Mouse (Mus musculus) embryo, embryonic 10.5 days (tissue): ENCODE data around the gene Rbm6.

ENCODE experiments used
- DNase-seq: peaks from one replicate; pipeline ENCODE4 v3.0.0-alpha.2; 2015; ENCODE audit warnings: low spot score

The Rbm6 gene

DNA sequence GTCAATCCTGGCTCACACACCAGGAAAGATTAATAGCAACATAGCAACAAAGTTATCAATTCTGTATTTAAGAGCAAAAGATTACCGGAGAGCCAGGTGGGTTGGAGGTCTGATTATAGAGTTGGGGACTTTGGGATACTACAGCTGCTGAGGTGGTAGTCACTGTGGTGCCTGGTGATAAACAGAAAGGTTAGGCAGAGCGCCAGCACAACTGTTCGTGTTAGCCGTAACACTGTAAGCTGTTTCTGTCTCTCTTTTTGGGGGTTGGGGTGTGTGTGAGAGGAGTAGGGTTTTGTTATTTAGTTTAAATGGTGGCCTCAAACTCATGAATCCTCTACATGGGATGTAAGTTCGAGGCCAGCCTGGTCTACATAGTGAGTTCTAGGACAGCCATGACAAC is 122.7 kb downstream of the Rbm6 start:
- DNase-seq = no peak

DNA sequence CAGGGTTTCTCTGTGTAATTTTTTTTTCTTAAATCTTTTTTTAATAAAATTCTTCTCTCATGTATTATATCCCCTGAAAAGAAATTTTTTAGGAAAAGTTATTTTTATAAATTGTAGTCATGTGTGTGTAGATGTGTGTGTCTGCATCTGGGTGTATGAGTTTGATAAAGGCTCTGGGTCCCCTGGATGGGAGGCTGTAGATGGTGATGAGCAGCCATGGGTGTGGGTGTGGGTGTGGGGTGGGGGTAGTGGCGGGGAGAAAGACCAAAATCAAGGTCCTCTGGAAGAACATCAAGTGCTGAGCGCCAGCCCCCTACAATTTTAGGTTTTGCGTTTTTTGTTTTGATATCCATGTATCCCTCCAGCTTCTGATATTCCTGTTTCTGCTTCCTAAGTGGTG is 125.0 kb downstream of the Rbm6 start:
- no peak for DNase-seq

- DNase-seq = no peak
These were observed 125.7 kb downstream of the Rbm6 start for GRCm38 (mm10) chr9:107747310-107747709.

DNA sequence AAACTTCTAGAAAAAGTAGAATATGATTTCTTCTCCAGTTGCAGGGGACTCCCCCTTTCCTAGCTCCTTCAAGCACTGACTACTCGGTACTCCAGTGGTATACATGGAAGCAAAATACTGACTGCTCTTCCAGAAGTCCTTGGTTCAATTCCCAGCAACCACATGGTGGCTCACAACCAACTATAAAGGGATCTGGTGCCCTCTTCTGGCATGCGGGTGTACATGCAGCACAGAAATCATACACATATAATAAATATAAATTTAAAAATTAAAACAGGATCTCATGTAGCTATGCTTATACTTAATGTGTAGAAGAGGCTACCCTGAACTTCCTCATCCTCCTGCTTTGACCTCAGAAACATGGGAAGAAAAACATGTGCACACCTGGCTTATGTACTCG is 126.4 kb downstream of the Rbm6 start:
- no peak for DNase-seq

DNA sequence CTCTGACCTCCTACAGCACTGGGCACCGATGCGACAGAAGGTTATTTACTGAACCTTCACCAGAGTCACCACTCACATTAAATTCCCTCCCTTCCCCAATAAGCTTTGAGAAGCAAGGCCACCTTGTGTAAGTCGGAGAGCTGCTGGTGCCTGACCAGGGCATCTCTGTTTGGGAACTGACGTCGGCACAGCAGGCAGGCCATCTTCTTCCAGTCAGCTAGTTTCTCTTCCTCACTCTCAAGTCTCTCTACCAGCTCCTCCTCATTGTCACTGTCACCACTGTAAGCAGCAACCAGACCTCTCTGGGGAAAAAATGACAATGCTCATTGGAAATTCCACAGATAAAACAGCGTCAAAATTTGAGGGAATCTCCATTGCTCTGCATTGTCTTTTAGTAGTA is 129.0 kb downstream of the Rbm6 start:
- DNase-seq = no peak

DNA sequence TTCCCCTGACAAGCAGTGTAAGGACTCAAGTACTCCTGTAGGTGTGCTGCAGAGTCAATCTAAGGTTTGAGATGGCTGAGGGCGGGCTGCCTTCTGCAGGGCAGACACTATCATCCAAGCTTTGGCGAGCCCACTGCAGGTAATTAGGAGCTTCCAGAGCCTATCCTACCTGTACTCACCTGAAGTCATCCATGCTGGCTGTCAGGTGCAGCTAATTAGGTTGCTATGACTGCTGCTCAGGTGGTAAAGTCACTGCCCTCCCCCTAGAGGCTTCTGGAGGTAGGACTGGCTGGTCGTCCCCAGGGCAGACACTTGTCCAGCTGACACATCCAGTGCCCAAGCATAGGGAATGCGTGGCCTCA is 134.2 kb downstream of the Rbm6 start:
- DNase-seq = peak; percentile 58

DNA sequence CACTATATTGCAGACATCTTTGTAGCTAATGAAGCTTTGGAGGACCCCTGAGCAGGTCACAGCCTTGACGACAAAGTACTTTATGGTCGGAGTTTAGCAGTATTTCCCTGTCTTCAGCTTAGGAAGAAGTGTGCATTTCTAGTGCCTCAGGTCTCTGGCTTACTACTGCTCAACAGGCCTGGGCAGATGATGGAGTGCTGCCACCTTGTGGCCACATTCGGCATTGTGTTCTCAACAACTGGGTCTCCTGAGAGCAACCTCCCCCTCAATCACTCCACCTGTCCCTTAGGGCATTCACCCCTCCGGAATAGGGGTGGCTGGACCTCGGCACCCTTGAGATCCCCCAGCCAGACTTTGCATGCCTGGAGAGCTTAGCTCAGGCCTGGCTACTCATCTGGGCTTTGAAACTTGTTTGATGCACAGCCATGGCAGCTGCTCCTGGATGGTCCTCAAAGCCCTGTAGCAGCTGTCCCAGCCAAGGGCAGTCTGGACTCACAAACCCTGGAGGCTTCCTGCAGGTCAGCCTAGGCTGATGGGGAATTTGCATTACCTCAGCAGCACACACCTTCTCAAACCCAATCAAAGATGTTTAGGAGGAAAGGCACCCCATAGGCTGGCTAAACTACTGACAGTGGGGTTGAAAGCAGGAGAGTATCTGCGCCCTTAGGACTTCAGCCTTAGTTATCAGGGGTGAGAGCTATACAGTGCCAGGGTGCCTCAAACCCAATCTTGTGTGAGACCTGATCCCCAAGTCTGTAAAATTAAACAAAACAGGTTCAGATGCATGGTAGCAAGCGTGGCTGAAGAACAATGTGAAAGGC is 134.8 kb downstream of the Rbm6 start:
- DNase-seq = peak; percentile 93

- DNase-seq = peak; percentile 48
These were observed 136.9 kb downstream of the Rbm6 start for GRCm38 (mm10) chr9:107736185-107736485.

GRCm38 (mm10) chr9:107735356-107736184 is 137.5 kb downstream of the Rbm6 start:
- DNase-seq = peak; percentile 34

DNA sequence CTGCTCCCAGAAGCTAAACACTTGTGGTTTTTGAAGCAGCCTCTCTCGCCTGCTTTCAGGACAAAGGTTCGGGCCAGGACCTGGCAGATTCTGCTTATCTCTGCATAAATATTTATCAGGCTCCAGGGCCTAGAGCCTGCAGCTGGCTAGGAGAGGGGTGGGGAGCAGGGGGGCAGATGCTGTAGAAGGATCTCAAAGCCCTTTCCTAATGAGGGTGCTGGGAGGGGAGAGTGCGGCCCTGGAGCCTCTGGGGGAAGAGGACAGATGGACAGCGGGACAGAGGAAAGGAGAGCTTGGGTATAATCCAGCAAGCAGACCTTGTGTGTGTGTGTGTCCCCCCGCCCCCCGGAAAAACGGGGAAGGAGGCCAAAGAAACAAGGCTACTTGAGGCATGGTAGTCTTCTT is 138.5 kb downstream of the Rbm6 start:
- DNase-seq = no peak

DNA sequence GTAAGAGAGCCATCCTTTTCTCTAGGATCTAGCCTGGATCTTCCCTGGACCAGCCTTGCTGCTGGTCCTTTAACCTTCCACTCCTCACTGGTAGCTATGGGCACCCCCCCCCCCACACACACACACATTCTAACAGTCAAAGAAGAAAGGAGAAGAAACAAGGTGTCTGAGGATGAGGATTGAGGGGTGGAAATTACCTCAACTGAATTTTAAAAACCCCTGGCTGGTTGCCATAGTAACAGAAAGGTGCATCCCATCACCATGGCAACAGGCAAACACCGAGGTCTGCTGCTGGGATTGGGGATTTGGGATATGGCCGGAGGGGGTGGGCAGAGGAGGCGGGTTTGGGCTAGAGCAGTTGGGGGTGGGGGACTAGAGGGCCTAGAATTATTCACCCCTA is 143.3 kb downstream of the Rbm6 start:
- peak; percentile 73 for DNase-seq

GRCm38 (mm10) chr9:107728919-107729670 is 143.9 kb downstream of the Rbm6 start:
- no peak for DNase-seq

- no peak for DNase-seq
These were observed 146.0 kb downstream of the Rbm6 start for GRCm38 (mm10) chr9:107727041-107727440.

- DNase-seq = no peak
These were observed 148.2 kb downstream of the Rbm6 start for GRCm38 (mm10) chr9:107724796-107725195.

DNA sequence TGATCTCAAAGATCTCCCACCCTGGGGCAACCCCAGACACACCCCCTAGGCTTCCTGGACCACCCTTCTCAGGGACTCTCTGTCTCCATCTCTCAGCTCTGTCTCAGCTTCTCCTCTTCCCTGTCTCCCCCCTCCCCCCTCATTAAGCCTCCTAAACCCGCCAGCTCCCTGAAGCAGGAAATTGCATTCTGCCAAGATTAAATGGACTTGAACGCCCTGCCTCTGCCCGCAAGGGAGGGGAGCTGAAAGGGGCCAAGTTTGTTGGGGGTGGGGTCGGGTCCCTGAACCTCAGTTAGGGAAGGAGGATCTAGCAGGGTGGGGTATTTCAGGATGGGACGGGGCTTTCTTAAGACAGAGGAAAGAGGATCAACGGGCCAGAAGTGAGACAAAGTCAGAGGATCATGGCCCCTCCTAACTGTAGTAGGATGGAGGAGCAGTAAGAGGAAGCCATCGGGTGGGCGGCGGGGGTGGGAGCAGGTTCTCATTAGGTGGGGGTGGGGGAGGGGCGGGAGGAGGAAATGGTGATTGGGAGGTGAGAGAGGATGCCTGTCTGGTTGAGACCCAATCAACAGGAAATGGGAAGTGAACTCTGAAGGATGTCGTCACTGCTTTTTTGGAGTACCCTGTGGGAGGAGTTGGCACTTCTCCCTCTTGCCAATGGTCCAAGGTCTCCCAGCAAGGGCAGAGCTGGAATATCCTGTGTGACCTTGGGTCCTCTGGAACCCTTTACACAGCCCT is 149.1 kb downstream of the Rbm6 start:
- DNase-seq = peak; percentile 77
